In the genomic region with DNA sequence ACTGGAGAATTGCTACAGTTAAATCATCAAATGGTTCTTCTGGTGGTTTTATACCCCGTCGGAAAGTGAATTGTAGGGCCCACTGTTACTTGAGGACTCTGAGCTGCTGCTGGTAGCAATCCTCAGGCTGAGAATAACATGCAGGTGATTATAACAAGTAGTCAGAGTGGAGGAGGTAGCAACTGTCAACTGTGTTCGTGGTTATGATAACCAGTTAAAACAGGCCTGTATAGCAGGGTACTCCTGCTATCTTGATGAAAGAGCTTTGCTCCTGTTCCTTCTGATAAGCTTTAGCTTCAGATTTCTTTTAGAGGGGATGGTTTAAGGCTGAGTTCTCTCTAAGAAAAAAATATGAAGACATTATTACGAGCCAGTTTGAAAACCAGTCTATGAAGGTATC, we compare ENCODE assay signal across 21 mouse cellular contexts.
"Had no signal": no experiment of that assay in that cellular context is flagged by ENCODE, and none has a peak within 500 bp of the region (broad histone marks: within the 10 kb centered on the region; RNA-seq: fewer than 3 reads in every experiment).

No protein-coding gene starts in this region.

- H3K36me3 ChIP-seq: liver, embryonic 15.5 days; midbrain, embryonic 12.5 days; neural tube, embryonic 13.5 days; neural tube, embryonic 15.5 days had no signal

- H3K9me3 ChIP-seq: liver, embryonic 15.5 days; megakaryocyte, embryonic 14.5 days; midbrain, embryonic 10.5 days; midbrain, embryonic 12.5 days; neural tube, embryonic 13.5 days; neural tube, embryonic 15.5 days had no signal

- H3K4me3 ChIP-seq: liver, embryonic 15.5 days; megakaryocyte, embryonic 14.5 days; midbrain, embryonic 10.5 days; midbrain, embryonic 12.5 days; myocyte; neural tube, embryonic 13.5 days; neural tube, embryonic 15.5 days had no signal

- H3K4me2 ChIP-seq: liver, embryonic 15.5 days; lung, embryonic 14.5 days; midbrain, embryonic 12.5 days; neural tube, embryonic 13.5 days; neural tube, embryonic 15.5 days had no signal

- ATAC-seq: midbrain, embryonic 16.5 days had no signal

- H3K9ac ChIP-seq: liver, embryonic 15.5 days; lung, embryonic 14.5 days; midbrain, embryonic 12.5 days; neural tube, embryonic 13.5 days; neural tube, embryonic 15.5 days had no signal

- H3K27ac ChIP-seq: liver, embryonic 15.5 days; midbrain, embryonic 10.5 days; midbrain, embryonic 12.5 days; neural tube, embryonic 13.5 days; neural tube, embryonic 15.5 days had no signal

- H3K27me3 ChIP-seq: liver, embryonic 15.5 days; megakaryocyte, embryonic 14.5 days; midbrain, embryonic 12.5 days; neural tube, embryonic 13.5 days; neural tube, embryonic 15.5 days had no signal

- DNase-seq: lung, adult 18-20 months; lung, embryonic 14.5 days; lung, postnatal 10 days; lung, postnatal 4 days; midbrain, embryonic 14.5 days; retina, postnatal 1 day; right cerebral cortex, adult 18-20 months; right cerebral cortex, postnatal 25 days; right cerebral cortex, postnatal 4 days; spleen, adult 18-20 months; thymus, adult 18-20 months; thymus, postnatal 25 days; thymus, postnatal 4 days had no signal
